Mouse (Mus musculus) small intestine, adult 2 months (tissue): Measurements from ENCODE around the gene Pet100. TPM values are rescaled to one million over a fixed set of nuclear protein-coding genes. Genes with fewer than 3 reads are reported as not detected.

ENCODE experiments used
- H3K27ac ChIP-seq: fragments of 200-500 bp; 2 replicates; pipeline ENCODE4 v1.5.1; 2012; ENCODE audit warnings: low read depth, low read length, control low read depth, inconsistent platforms; ENCODE audit not compliant: insufficient read depth
- H3K27me3 ChIP-seq: fragments of 200-500 bp; 2 replicates; pipeline ENCODE4 v1.6.1; 2012; ENCODE audit warnings: mild to moderate bottlenecking, moderate library complexity, low read length, inconsistent platforms; ENCODE audit not compliant: control insufficient read depth, insufficient read depth
- H3K36me3 ChIP-seq: fragments of 200-500 bp; 2 replicates; pipeline ENCODE4 v1.6.1; 2012; ENCODE audit warnings: mild to moderate bottlenecking, low read length, control low read depth, inconsistent platforms; ENCODE audit not compliant: control insufficient read depth, insufficient read depth
- H3K4me1 ChIP-seq: fragments of 200-500 bp; 2 replicates; pipeline ENCODE4 v1.6.1; 2012; ENCODE audit warnings: low read length, inconsistent platforms, mixed read lengths; ENCODE audit not compliant: control insufficient read depth, insufficient read depth, insufficient read length
- H3K4me3 ChIP-seq: fragments of 200-500 bp; 2 replicates; pipeline ENCODE4 v1.5.1; 2012; ENCODE audit warnings: low read depth, mild to moderate bottlenecking, control low read depth, inconsistent platforms, low read length, moderate library complexity
- CTCF ChIP-seq: fragments of 200-500 bp; IDR thresholded peaks from 2 replicates; pipeline ENCODE4 v1.5.1; 2012; ENCODE audit warnings: low read depth, mild to moderate bottlenecking, control low read depth, inconsistent platforms, low read length, moderate library complexity, mixed read lengths; ENCODE audit not compliant: insufficient replicate concordance, insufficient read length; ENCODE audit errors: extremely low read depth
- POLR2A ChIP-seq: fragments of 200-500 bp; IDR thresholded peaks from 2 replicates; pipeline ENCODE4 v1.6.1; 2012; ENCODE audit warnings: low read depth, mild to moderate bottlenecking, control low read depth, inconsistent platforms, low read length, moderate library complexity
- WGBS: fragments of 180-500 bp; shearing (Covaris S2); methylation state at CpG from one replicate; pipeline ENCODE4 v1.1.7; 2018; 5-methylcytosine and 5-hydroxymethylcytosine counted together
- polyA plus RNA-seq: library from polyadenylated mRNA; depleted of rRNA; stranded (reverse); fragments of >200 nt; gene quantifications from 2 replicates; pipeline ENCODE4 v1.2.3, GENCODE M21; 2012

The Pet100 gene
- polyA plus RNA-seq, 1 experiment: 2.5 TPM

- no peak overlapping the region for H3K4me3 ChIP-seq
- no peaks in the 10 kb centered on the region for H3K27me3 ChIP-seq
- H3K4me1 ChIP-seq: no peaks in the 10 kb centered on the region
- H3K27ac ChIP-seq: no peak overlapping the region
- TF ChIP-seq POLR2A (no peak), CTCF (no peak)
- 80% methylated on average over 13 of the region's 13 CpGs for WGBS
- H3K36me3 ChIP-seq: peaks cover 80% of the 10 kb centered on the region
Measured at GRCm38 (mm10) chr8:3603439-3603838, 17.9 kb upstream of the Pet100 start.

DNA sequence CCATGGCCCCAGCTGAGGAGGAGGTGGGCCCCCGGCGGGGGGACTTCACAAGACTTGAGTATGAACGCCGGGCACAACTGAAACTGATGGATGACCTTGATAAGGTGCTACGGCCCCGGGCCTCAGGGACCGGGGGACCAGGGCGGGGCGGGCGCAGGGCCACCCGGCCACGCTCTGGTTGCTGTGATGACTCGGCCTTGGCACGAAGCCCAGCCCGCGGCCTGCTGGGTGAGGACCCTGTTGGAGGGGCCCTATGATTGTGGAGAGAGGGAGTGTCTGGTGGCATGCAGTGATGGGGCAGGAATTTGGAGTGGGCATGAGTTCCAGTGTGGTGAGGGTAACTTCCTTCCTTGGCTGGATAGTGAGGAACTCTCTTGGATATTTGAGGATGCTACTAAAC lies 14.8 kb upstream of the Pet100 start:
- WGBS: 39% methylated on average over 16 of the region's 16 CpGs
- Histone ChIP-seq H3K27ac (no peak overlapping the region), H3K27me3 (no peaks in the 10 kb centered on the region), H3K4me1 (no peaks in the 10 kb centered on the region), H3K36me3 (peaks cover 86% of the 10 kb centered on the region), H3K4me3 (no peak overlapping the region)
- no peak for TF ChIP-seq POLR2A
- no peak for TF ChIP-seq CTCF

DNA sequence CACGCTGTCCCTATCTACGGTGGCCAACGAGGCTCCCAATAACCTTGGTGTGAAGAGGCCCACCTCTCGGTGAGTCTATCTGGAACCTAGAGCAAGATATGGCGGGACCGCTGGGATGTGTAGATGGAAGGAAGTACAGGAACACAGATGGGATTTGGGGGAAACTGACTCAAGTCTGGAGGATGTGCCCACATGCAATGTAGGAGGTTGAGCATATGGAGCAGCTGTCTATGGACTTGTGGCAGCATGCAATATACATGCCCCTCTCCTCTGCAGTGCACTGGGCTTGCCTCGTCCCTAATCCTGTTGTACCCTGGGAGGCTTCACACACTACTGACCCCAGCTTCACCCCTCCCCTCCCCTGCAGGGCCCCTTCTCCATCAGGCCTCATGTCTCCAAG lies 13.5 kb upstream of the Pet100 start:
- no peaks in the 10 kb centered on the region for H3K4me1 ChIP-seq
- TF ChIP-seq CTCF: no peak
- TF ChIP-seq POLR2A: no peak
- 89% methylated on average over 7 of the region's 7 CpGs for WGBS
- H3K4me3 ChIP-seq: no peak overlapping the region
- H3K27ac ChIP-seq: no peak overlapping the region
- H3K27me3 ChIP-seq: no peaks in the 10 kb centered on the region
- H3K36me3 ChIP-seq: peaks cover 84% of the 10 kb centered on the region

DNA sequence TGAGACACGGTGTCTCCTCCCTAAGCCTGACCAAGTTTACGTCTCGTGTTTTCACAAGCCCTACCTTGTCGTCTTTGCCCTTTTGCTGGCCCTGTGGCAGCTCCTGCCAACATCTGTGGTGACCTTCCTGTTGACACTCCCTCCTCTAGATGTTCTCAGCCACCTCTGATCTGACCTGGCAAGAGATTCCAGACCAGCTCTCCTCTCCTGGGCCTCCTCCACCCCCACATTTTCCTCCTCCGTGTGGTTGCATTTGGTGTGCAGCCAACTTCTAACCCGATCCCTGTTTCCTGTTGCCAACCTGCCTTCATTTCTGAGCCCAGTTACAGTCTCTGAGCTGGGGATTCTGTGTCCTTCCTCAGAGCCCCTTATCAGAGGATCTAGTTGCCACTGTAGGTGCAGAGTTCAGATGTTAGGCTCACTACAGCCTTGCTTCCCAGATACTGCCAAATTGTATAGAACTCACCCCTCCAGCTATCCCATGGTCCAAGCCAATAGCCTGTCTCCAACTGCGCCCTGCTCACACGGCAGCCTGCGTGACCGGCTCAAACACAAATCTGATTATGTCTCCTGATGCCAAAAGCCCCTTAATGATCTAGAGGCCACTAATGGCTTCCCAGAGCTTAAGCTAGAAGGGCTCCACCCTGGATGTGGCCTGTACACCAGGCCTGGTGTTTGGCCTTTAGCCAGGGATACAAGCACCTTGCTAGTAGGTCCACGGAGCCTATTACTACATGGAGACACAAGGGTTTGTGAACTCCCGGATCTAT lies 12.1 kb upstream of the Pet100 start:
- no peak for TF ChIP-seq CTCF
- no peak for TF ChIP-seq POLR2A
- Histone ChIP-seq H3K4me3 (no peak overlapping the region), H3K27me3 (no peaks in the 10 kb centered on the region), H3K36me3 (peaks cover 85% of the 10 kb centered on the region), H3K27ac (no peak overlapping the region), H3K4me1 (no peaks in the 10 kb centered on the region)
- 61% methylated on average over 12 of the region's 12 CpGs for WGBS

- TF ChIP-seq POLR2A (no peak), CTCF (no peak)
- Histone ChIP-seq H3K4me1 (no peaks in the 10 kb centered on the region), H3K4me3 (no peak overlapping the region), H3K27ac (no peak overlapping the region), H3K36me3 (peaks cover 84% of the 10 kb centered on the region), H3K27me3 (no peaks in the 10 kb centered on the region)
- WGBS: 77% methylated on average over 6 of the region's 6 CpGs
Measured at GRCm38 (mm10) chr8:3609816-3610150, 11.6 kb upstream of the Pet100 start.

DNA sequence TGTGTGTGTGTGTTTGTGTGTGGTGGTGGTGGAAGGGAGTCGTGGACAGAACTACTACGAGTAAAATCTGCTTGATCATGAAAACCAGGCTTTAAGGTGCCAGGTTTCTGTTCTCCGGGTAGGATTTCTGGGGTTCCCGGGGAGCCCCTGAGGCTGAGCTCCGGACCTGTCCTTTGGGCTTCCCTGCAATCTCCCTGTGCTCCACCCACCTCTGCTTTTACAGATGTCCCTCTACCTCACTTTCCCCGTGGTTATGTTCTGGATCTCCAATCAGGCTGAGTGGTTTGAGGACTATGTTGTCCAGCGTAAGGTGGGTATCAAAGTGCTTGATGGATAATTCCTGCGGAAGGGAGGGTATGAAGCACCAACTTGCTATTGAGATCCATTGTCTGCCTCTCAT lies 771 bp downstream of the Pet100 start:
- Histone ChIP-seq H3K36me3 (peaks cover 13% of the 10 kb centered on the region), H3K4me3 (peak overlapping the region; percentile 20; the same call in 1 of the 2 replicates), H3K27ac (no peak overlapping the region), H3K27me3 (no peaks in the 10 kb centered on the region), H3K4me1 (peaks cover 6% of the 10 kb centered on the region; the same call in 1 of the 2 replicates)
- TF ChIP-seq POLR2A: no peak
- no peak for TF ChIP-seq CTCF
- 59% methylated on average over 8 of the region's 8 CpGs for WGBS

- TF ChIP-seq POLR2A: no peak
- no peak for TF ChIP-seq CTCF
- Histone ChIP-seq H3K4me3 (no peak within 1 kb of the TSS), H3K27me3 (no peaks in the 10 kb centered on the region), H3K27ac (no peak within 1 kb of the TSS), H3K4me1 (peaks cover 4% of the 10 kb centered on the region; the same call in 1 of the 2 replicates), H3K36me3 (0 out of 2 replicates have a peak, but pooled peaks cover 2% of the 10 kb centered on the region)
- 81% methylated on average over 1 of the region's 1 CpGs for WGBS
Measured at GRCm38 (mm10) chr8:3625445-3625844, 4.1 kb downstream of the Pet100 start, which contains the start of gene Pcp2. Gene Pcp2 (minus strand): TSS chr8:3625545.
